Comparison of ENCODE assay signal across 17 mouse cellular contexts in the genomic region with DNA sequence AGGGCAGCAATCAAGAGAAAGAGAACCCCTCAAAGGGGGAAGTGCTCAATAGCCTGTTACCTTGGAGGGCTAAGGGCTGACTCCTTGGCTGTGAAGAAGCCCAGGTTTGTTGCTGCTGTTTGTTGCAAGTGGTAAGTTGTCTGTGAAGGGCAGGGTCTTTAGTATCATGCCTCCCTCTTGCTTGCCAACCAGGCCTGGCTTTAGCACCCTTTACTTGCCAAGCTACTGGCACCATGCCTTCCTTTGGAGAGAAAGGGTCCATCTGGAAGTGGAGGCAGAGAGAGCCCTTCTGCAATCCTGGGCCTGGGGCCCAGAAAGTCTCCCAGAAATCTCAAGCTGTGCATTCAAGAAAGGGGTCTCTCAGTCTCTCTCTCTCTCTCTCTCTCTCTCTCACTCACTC. TPM values are rescaled to one million over a fixed set of nuclear protein-coding genes. Genes with fewer than 3 reads are reported as not detected.
DNase-seq lines count a peak whose midpoint lies in the region; ATAC-seq and TF ChIP-seq lines count a peak whose summit lies in the region.
"Had no signal": no experiment of that assay in that cellular context is flagged by ENCODE, and none has a peak within 500 bp of the region (broad histone marks: within the 10 kb centered on the region; RNA-seq: fewer than 3 reads in every experiment).

No protein-coding gene starts in this region.

- peaks cover 46% of the 10 kb centered on the region for H3K4me1 ChIP-seq in hindbrain, embryonic 13.5 days (replicated peaks)
- peaks cover 27% of the 10 kb centered on the region for H3K4me1 ChIP-seq in hindbrain, embryonic 10.5 days (replicated peaks)
- H3K4me1 ChIP-seq in forebrain, postnatal 0 days (ENCODE audit: insufficient read depth) = peaks cover 25% of the 10 kb centered on the region; the same call in 1 of the 2 replicates
- peaks cover 9% of the 10 kb centered on the region for H3K4me1 ChIP-seq in kidney, embryonic 14.5 days (ENCODE audit: control insufficient read depth, insufficient read depth, low read length)

- TF ChIP-seq CTCF in forebrain, postnatal 0 days (IDR thresholded peaks at IDR 0.05; ENCODE audit: low read depth) = no peak

- no peaks in the 10 kb centered on the region for H3K9me3 ChIP-seq in hindbrain, embryonic 13.5 days
- H3K9me3 ChIP-seq in hindbrain, embryonic 10.5 days = no peaks in the 10 kb centered on the region
- no peaks in the 10 kb centered on the region for H3K9me3 ChIP-seq in forebrain, postnatal 0 days (ENCODE audit: low read length)
- no peaks in the 10 kb centered on the region for H3K9me3 ChIP-seq in kidney, embryonic 14.5 days (ENCODE audit: control insufficient read depth, low read length)
- H3K9me3 ChIP-seq: heart, embryonic 13.5 days; midbrain, embryonic 12.5 days had no signal

- H3K27me3 ChIP-seq in hindbrain, embryonic 13.5 days = peaks cover 42% of the 10 kb centered on the region
- peaks cover 81% of the 10 kb centered on the region for H3K27me3 ChIP-seq in hindbrain, embryonic 10.5 days (ENCODE audit: insufficient read depth, poor library complexity, severe bottlenecking)
- no peaks in the 10 kb centered on the region for H3K27me3 ChIP-seq in forebrain, postnatal 0 days (ENCODE audit: insufficient read depth, low read length)
- H3K27me3 ChIP-seq in kidney, embryonic 14.5 days (ENCODE audit: control insufficient read depth, insufficient read depth, low read length) = peaks cover 36% of the 10 kb centered on the region

- no peak for ATAC-seq in hindbrain, embryonic 13.5 days (ENCODE audit: low FRiP score)
- peak; percentile 35 for ATAC-seq in forebrain, postnatal 0 days
- no peak for ATAC-seq in kidney, embryonic 14.5 days (ENCODE audit: low FRiP score, low TSS enrichment)
- ATAC-seq: CD4-positive, CD25-positive, alpha-beta regulatory T cell, adult 4 months had no signal

- DNase-seq in hindbrain, embryonic 10.5 days (ENCODE audit: low spot score) = no peak
- DNase-seq in right cerebral cortex, postnatal 14 days = peak; percentile 49
- no peak for DNase-seq in right cerebral cortex, adult 2 months (ENCODE audit: low spot score in 2 of 2)
- peak; percentile 88 for DNase-seq in forebrain, postnatal 0 days
- DNase-seq in Muller cell, postnatal 12 days (ENCODE audit: inconsistent ontology term) = no peak
- DNase-seq: embryo, embryonic 11 days; gastrocnemius, postnatal 14 days; kidney, postnatal 14 days; layer of hippocampus, postnatal 36 days; lung, postnatal 10 days; thymus, postnatal 36 days had no signal

- 0 out of 2 replicates have a peak overlapping the region, but pooled peaks have one; percentile 40 for H3K27ac ChIP-seq in hindbrain, embryonic 13.5 days
- H3K27ac ChIP-seq in hindbrain, embryonic 10.5 days = no peak overlapping the region
- peak overlapping the region; percentile 69; the same call in 1 of the 2 replicates for H3K27ac ChIP-seq in forebrain, postnatal 0 days (ENCODE audit: low read depth, low read length)
- H3K27ac ChIP-seq in kidney, embryonic 14.5 days (ENCODE audit: low read depth, low read length) = no peak overlapping the region
- H3K27ac ChIP-seq: heart, embryonic 13.5 days; midbrain, embryonic 12.5 days had no signal

- no peak overlapping the region for H3K9ac ChIP-seq in hindbrain, embryonic 13.5 days
- 0 out of 2 replicates have a peak overlapping the region, but pooled peaks have one; percentile 18 for H3K9ac ChIP-seq in forebrain, postnatal 0 days
- H3K9ac ChIP-seq in kidney, embryonic 14.5 days (ENCODE audit: low read depth, low read length) = no peak overlapping the region
- H3K9ac ChIP-seq: heart, embryonic 13.5 days; midbrain, embryonic 12.5 days had no signal

- H3K4me3 ChIP-seq in hindbrain, embryonic 13.5 days = no peak overlapping the region
- H3K4me3 ChIP-seq in hindbrain, embryonic 10.5 days = no peak overlapping the region
- peak overlapping the region; percentile 20; the same call in 1 of the 2 replicates for H3K4me3 ChIP-seq in forebrain, postnatal 0 days (ENCODE audit: low read depth, low read length)
- H3K4me3 ChIP-seq in kidney, embryonic 14.5 days (ENCODE audit: low read length) = no peak overlapping the region
- H3K4me3 ChIP-seq: heart, embryonic 13.5 days; midbrain, embryonic 12.5 days had no signal

- H3K36me3 ChIP-seq in hindbrain, embryonic 13.5 days = no peaks in the 10 kb centered on the region
- H3K36me3 ChIP-seq in hindbrain, embryonic 10.5 days = no peaks in the 10 kb centered on the region
- 0 out of 2 replicates have a peak, but pooled peaks cover 3% of the 10 kb centered on the region for H3K36me3 ChIP-seq in forebrain, postnatal 0 days (ENCODE audit: insufficient read depth)
- H3K36me3 ChIP-seq in kidney, embryonic 14.5 days (ENCODE audit: control insufficient read depth, insufficient read depth, low read length) = no peaks in the 10 kb centered on the region
- H3K36me3 ChIP-seq: heart, embryonic 13.5 days; midbrain, embryonic 12.5 days had no signal

- H3K4me2 ChIP-seq in hindbrain, embryonic 13.5 days = peak overlapping the region; percentile 25; the same call in 1 of the 2 replicates
- H3K4me2 ChIP-seq in forebrain, postnatal 0 days (ENCODE audit: low read depth) = peak overlapping the region; percentile 76
- no peak overlapping the region for H3K4me2 ChIP-seq in kidney, embryonic 14.5 days (replicated peaks; ENCODE audit: low read depth, low read length)
- H3K4me2 ChIP-seq: heart, embryonic 13.5 days; liver, embryonic 11.5 days; midbrain, embryonic 12.5 days had no signal

RNA-seq across cellular contexts. Expression of gene Rtn4r, which starts 3.3 kb away (rescaled TPM):
- 14.0 TPM in 2 replicates for polyA plus RNA-seq in hindbrain, embryonic 13.5 days (2015; fragmentation: Nextera tagmentation; extraction: Ambion mirVana)
- 2.1 and 2.8 TPM in 2 replicates for polyA plus RNA-seq in hindbrain, embryonic 10.5 days (2016; fragmentation: Nextera tagmentation; extraction: Ambion mirVana)
- total RNA-seq in forebrain, postnatal 0 days (2014; rRNA removed) = 28.0 and 36.7 TPM in 2 replicates
- polyA plus RNA-seq in forebrain, postnatal 0 days (2015; fragmentation: Nextera tagmentation; extraction: Ambion mirVana) = 30.0 and 33.5 TPM in 2 replicates
- 3.6 and 4.7 TPM in 2 replicates for polyA plus RNA-seq in kidney, embryonic 14.5 days (2014; fragmentation: Nextera tagmentation; extraction: Ambion mirVana)
- polyA plus RNA-seq: CD4-positive, CD25-positive, alpha-beta regulatory T cell, adult 4 months had no signal

RNA-seq across cellular contexts. Expression of gene Prodh, which starts 40.7 kb away (rescaled TPM):
- 4.8 TPM in 2 replicates for polyA plus RNA-seq in hindbrain, embryonic 13.5 days (2015; fragmentation: Nextera tagmentation; extraction: Ambion mirVana)
- polyA plus RNA-seq in hindbrain, embryonic 10.5 days (2016; fragmentation: Nextera tagmentation; extraction: Ambion mirVana) = 9.7 and 13.4 TPM in 2 replicates
- total RNA-seq in forebrain, postnatal 0 days (2014; rRNA removed) = 4.4 and 8.4 TPM in 2 replicates
- 4.0 and 4.9 TPM in 2 replicates for polyA plus RNA-seq in forebrain, postnatal 0 days (2015; fragmentation: Nextera tagmentation; extraction: Ambion mirVana)
- polyA plus RNA-seq in kidney, embryonic 14.5 days (2014; fragmentation: Nextera tagmentation; extraction: Ambion mirVana) = 21.5 and 21.6 TPM in 2 replicates

Comparison
In these comparisons a context has a peak if more than half of its experiments do, and no peak if none do; other contexts are left out.
1. H3K27ac ChIP-seq: peak in hindbrain, embryonic 13.5 days (single experiment) and forebrain, postnatal 0 days (single experiment); none in hindbrain, embryonic 10.5 days (single experiment) and kidney, embryonic 14.5 days (single experiment).
2. DNase-seq: peak in right cerebral cortex, postnatal 14 days (single experiment) and forebrain, postnatal 0 days (single experiment); none in hindbrain, embryonic 10.5 days (single experiment), right cerebral cortex, adult 2 months (0 of 2) and Muller cell, postnatal 12 days (single experiment).